Mouse (Mus musculus) ovary, postnatal 14 days (tissue): ENCODE results near the gene Olfr820.
"Not testable (repeated sequence)": the region's sequence is repeated elsewhere in the genome, so short reads cannot be mapped to it uniquely, and the experiment has no call there.

Source experiments
- DNase-seq: peaks from one replicate; pipeline ENCODE4 v3.0.0; 2022; ENCODE audit warnings: low spot score

Olfr820 gene

DNA sequence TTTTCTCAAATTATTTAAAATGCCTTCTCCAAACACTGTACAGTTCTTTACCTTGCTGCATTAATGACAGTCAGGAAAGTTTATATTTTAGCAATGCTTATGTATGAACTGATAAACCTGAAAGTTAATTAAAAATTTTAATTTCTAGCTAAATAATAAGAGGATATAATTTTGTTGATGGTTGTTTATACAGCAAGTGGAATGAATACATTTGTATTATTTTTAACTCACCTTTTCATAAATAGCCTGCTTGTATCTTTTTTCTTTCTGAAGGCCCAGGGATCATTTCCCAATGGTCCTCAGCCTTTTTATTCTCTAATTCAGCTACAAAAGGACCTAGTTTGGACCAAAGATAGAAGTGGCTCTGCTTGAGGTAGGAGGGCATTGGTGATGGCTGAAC, at the start of gene Olfr820:
Olfr820 (plus strand) TSS at position 301 of the 400 bp plus-strand sequence.
- DNase-seq: no peak

GRCm38 (mm10) chr10:129966232-129966631, 46.2 kb upstream of the Olfr820 start:
- not testable (repeated sequence) for DNase-seq

GRCm38 (mm10) chr10:129967166-129967565, 45.3 kb upstream of the Olfr820 start, which contains the start of gene Olfr819:
Gene Olfr819 (minus strand): TSS chr10:129967266.
- DNase-seq: not testable (repeated sequence)

- not testable (repeated sequence) for DNase-seq
These were observed 39.4 kb upstream of the Olfr820 start for GRCm38 (mm10) chr10:129972994-129973393.

DNA sequence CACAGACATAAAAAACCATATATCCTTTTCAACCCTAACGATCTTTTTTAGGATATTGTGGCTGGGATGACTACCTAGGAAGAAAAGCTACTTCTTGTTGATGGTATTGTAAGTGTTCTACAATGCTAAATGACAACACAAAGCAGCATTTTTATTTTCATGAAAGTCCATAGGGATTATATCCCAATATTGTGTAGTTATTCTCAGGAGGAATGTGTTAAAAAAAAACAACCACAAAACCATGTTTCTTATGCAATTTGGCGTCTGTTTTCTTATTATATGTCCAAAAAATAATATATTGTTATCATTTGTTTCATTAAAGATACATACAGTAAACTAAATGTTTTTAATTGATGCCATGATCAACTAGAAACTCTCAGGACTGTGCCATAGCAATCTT, 36.4 kb upstream of the Olfr820 start, which contains the start of gene Olfr247:
Olfr247 (minus strand) TSS at position 101 of the 400 bp plus-strand sequence.
- not testable (repeated sequence) for DNase-seq

- not testable (repeated sequence) for DNase-seq
These were observed 30.6 kb upstream of the Olfr820 start for GRCm38 (mm10) chr10:129981867-129982266.

DNA sequence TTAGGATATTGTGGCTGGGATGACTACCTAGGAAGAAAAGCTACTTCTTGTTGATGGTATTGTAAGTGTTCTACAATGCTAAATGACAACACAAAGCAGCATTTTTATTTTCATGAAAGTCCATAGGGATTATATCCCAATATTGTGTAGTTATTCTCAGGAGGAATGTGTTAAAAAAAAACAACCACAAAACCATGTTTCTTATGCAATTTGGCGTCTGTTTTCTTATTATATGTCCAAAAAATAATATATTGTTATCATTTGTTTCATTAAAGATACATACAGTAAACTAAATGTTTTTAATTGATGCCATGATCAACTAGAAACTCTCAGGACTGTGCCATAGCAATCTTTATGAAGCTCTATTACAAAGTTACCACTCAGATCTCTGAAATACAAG, 27.5 kb upstream of the Olfr820 start, which contains the start of gene Gm10310:
Gm10310 (minus strand) TSS at position 101 of the 400 bp plus-strand sequence.
- DNase-seq: not testable (repeated sequence)

GRCm38 (mm10) chr10:130004104-130004503, 8.3 kb upstream of the Olfr820 start:
- DNase-seq: not testable (repeated sequence)

DNA sequence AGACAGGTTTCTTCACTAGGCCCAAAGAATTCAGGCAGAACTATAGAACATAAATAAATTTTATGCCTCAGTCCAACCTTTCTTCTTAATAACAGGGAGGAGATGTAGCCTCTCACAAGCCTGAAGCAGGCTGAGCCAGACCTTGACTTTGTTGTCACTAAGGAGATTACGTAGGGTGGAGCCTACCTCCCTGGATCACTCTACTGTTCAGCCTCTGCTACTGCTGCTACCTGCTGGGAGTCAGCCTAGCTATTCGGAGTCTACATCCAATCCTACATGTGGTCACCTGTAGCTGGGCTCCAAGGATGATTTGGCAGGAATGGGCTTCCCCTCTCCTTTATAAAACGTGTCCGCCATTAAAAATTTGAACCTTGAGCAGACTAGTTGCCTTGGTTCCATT, 7.1 kb upstream of the Olfr820 start:
- not testable (repeated sequence) for DNase-seq

DNA sequence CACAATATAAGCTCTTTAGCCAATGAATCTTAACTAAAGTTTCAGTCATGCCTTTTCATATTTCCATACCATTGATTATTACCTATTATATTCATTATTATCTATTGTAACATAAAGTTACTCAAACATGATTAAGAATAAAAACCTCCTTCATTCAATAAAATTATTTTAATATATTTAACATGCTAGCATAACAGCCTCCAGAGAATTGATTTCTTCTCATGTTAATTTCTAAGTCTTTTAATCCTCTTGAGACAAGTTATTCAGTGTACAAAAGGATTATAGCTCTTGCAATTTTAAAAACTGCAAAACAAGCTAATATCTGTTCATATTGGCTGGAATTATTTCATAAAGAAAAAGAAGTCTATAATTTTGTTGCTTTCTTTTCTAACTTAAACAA, 17.6 kb downstream of the Olfr820 start, which contains the start of gene Olfr821:
Olfr821 (plus strand) TSS at position 301 of the 400 bp plus-strand sequence.
- no peak for DNase-seq

GRCm38 (mm10) chr10:130037096-130037495, 24.7 kb downstream of the Olfr820 start:
- no peak for DNase-seq
